Mouse (Mus musculus): Measurements from ENCODE around the gene Gadd45b.

Gene Gadd45b

DNA sequence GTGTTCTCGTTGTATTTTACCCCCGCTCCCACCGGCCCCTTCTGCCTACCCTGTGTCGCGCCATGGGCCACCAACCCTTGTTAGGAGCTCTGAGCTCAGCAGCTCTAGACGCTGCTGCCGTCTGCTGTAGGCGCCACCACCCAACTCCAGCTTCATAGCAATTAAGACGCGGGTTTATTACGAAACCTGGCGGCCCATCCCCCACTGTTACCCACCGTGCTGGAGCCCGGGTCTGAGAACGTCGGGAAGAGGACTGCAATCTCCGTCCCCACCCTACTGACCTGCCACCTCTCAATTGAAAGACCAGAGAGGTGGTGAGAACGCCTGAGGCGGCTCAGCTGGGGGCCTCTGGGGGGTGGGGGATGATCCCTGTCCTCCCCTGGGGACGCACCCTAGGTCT lies 2.3 kb downstream of the Gadd45b start:
- in situ Hi-C loops (cut with MboI; ENCODE audit: low pct_unique_long_range_greater_than_20kb in 1 of 2, low sequenced_read_pairs in 2 of 2, unreplicated experiment in 1 of 2) = no loop called here

- in situ Hi-C loops (cut with MboI; ENCODE audit: low pct_unique_long_range_greater_than_20kb in 1 of 2, low sequenced_read_pairs in 2 of 2, unreplicated experiment in 1 of 2) = no loop called here
Observed at GRCm38 (mm10) chr10:80932700-80933420, 3.0 kb downstream of the Gadd45b start.

DNA sequence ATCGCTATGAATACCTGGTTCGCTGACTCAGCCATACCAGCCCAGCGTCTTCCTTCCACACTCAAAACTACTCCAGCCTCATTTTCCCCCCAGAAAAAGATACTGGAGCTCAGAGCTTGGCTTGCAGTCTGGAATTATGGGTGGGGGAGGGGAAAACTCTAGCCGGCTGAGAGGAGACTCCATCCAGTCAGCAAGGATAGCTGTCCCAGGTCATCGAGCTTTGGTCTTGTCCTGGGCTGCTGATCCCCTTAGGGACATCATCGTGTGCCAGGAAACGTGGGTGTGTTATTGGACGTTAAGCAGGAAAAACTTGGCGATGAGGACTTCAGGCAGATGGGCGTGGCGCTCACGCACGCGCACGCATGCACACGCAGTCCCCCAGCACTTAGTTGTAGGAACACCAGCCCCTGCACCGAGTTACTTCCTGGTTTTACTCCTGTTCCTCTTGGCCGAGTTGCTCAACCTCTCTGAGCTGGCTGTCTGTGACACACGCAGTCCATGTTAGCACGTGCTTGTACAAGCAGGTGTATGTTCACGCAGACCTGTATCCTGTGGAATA lies 3.6 kb downstream of the Gadd45b start:
- in situ Hi-C loops (cut with MboI; ENCODE audit: low pct_unique_long_range_greater_than_20kb in 1 of 2, low sequenced_read_pairs in 2 of 2, unreplicated experiment in 1 of 2) = no loop called here

- in situ Hi-C loops (cut with MboI; ENCODE audit: low pct_unique_long_range_greater_than_20kb in 1 of 2, low sequenced_read_pairs in 2 of 2, unreplicated experiment in 1 of 2) = no loop called here
Observed at GRCm38 (mm10) chr10:80934136-80934985, 4.5 kb downstream of the Gadd45b start.

- in situ Hi-C loops (cut with MboI; ENCODE audit: low pct_unique_long_range_greater_than_20kb in 1 of 2, low sequenced_read_pairs in 2 of 2, unreplicated experiment in 1 of 2) = no loop called here
Observed at GRCm38 (mm10) chr10:80935241-80935640, 5.4 kb downstream of the Gadd45b start.

GRCm38 (mm10) chr10:80935698-80936097 lies 5.8 kb downstream of the Gadd45b start:
- in situ Hi-C loops (cut with MboI; ENCODE audit: low pct_unique_long_range_greater_than_20kb in 1 of 2, low sequenced_read_pairs in 2 of 2, unreplicated experiment in 1 of 2) = no loop called here

GRCm38 (mm10) chr10:80936135-80936809 lies 6.4 kb downstream of the Gadd45b start:
- in situ Hi-C loops (cut with MboI; ENCODE audit: low pct_unique_long_range_greater_than_20kb in 1 of 2, low sequenced_read_pairs in 2 of 2, unreplicated experiment in 1 of 2) = no loop called here

DNA sequence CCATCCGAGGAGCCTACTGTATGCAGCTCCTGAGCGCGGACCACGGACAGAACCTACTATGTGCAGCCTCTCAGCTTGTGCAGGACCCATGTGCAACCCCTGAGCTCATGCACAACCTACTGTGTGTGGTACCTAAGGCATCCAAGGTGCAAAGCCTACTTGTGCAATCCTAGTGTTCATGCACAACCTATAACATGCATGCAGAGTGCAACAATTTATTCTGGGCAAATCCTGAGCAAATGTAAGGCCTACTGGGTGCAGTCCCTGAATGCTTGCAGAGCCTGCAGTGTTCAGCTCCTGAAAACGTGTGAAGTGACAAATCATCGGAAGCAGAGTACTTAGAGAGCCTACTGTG lies 6.9 kb downstream of the Gadd45b start:
- in situ Hi-C loops (cut with MboI; ENCODE audit: low pct_unique_long_range_greater_than_20kb in 1 of 2, low sequenced_read_pairs in 2 of 2, unreplicated experiment in 1 of 2) = no loop called here

DNA sequence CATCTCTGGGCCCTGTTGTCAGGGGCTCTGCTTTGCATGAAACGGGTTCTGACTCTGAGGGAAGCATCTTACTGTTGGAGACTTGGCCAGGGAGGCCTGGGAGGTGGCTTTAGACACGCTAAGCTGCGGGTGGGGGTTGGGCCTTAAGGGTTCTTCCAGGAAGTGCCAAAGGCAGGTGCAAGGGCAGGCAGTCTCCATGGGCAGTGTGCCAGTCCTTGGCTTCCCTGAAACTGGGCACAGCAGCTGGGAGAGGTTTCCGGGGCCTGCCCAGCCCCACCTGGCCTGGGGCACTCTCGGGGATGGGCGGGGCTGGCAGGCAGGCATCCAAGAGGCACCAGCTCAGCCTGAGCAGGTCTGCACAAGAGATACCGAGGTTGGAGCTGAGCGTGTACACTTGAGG lies 7.8 kb downstream of the Gadd45b start:
- in situ Hi-C loops (cut with MboI; ENCODE audit: low pct_unique_long_range_greater_than_20kb in 1 of 2, low sequenced_read_pairs in 2 of 2, unreplicated experiment in 1 of 2) = no loop called here

- in situ Hi-C loops (cut with MboI; ENCODE audit: low pct_unique_long_range_greater_than_20kb in 1 of 2, low sequenced_read_pairs in 2 of 2, unreplicated experiment in 1 of 2) = no loop called here
Observed at GRCm38 (mm10) chr10:80938831-80939550, 9.1 kb downstream of the Gadd45b start.

GRCm38 (mm10) chr10:80939671-80940070 lies 9.8 kb downstream of the Gadd45b start:
- in situ Hi-C loops (cut with MboI; ENCODE audit: low pct_unique_long_range_greater_than_20kb in 1 of 2, low sequenced_read_pairs in 2 of 2, unreplicated experiment in 1 of 2) = no loop called here

GRCm38 (mm10) chr10:80940320-80940987 lies 10.6 kb downstream of the Gadd45b start:
- in situ Hi-C loops (cut with MboI; ENCODE audit: low pct_unique_long_range_greater_than_20kb in 1 of 2, low sequenced_read_pairs in 2 of 2, unreplicated experiment in 1 of 2) = no loop called here

DNA sequence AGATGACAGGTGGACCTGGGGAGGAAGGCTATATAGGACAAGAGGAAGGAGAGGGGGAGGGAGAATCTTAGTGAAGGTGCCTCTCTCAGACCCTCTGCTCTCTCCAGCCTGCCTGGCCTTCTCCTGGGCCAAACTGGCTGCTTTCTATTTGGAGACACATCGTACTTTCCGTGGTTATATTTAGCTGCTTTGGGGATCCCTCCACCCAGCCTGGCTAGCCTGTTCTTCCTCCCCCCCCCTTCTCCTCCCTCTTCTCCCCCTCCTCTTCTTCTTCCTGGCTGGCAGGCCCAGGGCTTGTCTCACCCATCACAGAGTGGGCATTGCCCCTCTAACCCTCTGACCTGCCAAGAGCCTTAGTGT lies 11.1 kb downstream of the Gadd45b start:
- in situ Hi-C loops (cut with MboI; ENCODE audit: low pct_unique_long_range_greater_than_20kb in 1 of 2, low sequenced_read_pairs in 2 of 2, unreplicated experiment in 1 of 2) = no loop called here

DNA sequence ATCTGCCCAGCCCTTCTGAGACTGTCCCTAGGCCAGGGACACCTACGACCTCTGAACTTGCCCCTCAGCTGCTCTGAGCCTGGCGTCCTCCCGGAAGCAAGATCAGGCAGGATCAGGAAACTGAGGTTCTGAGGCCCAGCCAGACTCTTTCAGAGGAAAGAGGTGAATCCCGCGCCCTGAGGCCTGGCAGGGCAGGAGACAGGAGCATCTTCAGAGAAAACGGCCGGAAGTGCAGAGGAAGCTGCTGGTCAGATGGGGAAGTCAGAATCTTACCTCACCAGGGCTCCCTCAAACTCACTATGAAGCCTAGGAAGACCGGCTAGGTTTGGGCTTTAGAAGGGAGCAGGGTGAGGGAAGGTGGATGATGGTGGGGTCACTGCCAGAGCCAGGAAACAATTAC lies 13.0 kb downstream of the Gadd45b start:
- in situ Hi-C loops (cut with MboI; ENCODE audit: low pct_unique_long_range_greater_than_20kb in 1 of 2, low sequenced_read_pairs in 2 of 2, unreplicated experiment in 1 of 2) = no loop called here

DNA sequence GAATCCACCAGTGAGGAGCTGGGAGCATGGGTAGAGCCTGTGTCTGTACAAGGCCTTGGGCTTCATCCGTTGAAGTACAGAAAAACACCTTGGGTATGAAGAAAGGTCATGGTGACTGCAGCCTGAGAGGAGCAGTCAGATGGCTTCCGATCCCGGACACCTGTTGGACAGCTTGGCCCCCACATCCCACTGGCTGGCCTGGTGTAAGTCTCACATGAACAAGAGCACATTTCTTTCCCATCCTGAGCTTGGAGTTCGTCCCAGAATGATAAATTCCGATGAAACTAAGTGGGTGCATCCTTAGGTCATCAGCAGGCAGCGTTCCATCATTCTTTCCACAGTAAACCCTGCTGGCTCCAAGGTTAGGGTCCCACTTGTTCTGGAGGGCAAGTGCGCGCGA lies 13.8 kb downstream of the Gadd45b start:
- in situ Hi-C loops (cut with MboI; ENCODE audit: low pct_unique_long_range_greater_than_20kb in 1 of 2, low sequenced_read_pairs in 2 of 2, unreplicated experiment in 1 of 2) = no loop called here

DNA sequence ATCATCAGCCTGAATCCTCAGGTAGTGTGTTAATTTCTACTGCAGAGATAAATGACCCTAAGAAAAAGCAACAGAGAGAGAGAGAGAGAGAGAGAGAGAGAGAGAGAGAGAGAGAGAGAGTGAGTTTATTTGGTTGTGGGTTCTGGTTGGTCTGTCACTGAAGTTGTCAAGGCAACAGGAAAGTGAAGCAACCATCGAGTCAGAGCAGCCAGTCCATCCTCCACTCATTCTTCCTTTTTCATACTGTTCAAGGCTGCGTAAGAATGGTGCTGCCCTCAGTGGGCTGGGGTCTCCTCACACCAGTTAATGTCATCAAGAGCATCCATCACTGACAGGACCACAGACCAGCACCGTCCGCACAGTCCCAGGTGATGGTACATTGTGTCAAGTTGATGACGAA lies 14.4 kb downstream of the Gadd45b start:
- in situ Hi-C loops (cut with MboI; ENCODE audit: low pct_unique_long_range_greater_than_20kb in 1 of 2, low sequenced_read_pairs in 2 of 2, unreplicated experiment in 1 of 2) = no loop called here

GRCm38 (mm10) chr10:80946684-80947437 lies 17.0 kb downstream of the Gadd45b start:
- in situ Hi-C loops (cut with MboI; ENCODE audit: low pct_unique_long_range_greater_than_20kb in 1 of 2, low sequenced_read_pairs in 2 of 2, unreplicated experiment in 1 of 2) = no loop called here

Data from mouse embryonic stem cell (cell line).